Mouse (Mus musculus) embryonic fibroblast, embryonic 13.5 days (primary cell): ENCODE results near the gene Dvl3.

Experiments
- CTCF ChIP-seq: IDR thresholded peaks from 2 replicates; pipeline ENCODE4 v1.5.1; 2011; ENCODE audit warnings: mild to moderate bottlenecking, control low read depth, low read length, moderate library complexity, borderline replicate concordance; ENCODE audit not compliant: insufficient read depth
- POLR2A ChIP-seq: IDR thresholded peaks from 2 replicates; pipeline ENCODE4 v1.6.1; 2011; ENCODE audit warnings: low read depth, mild to moderate bottlenecking, control low read depth, low read length, moderate library complexity

- TF ChIP-seq POLR2A = no peak
- no peak for TF ChIP-seq CTCF
Observed at GRCm38 (mm10) chr16:20493452-20493851, 23.3 kb upstream of the Dvl3 start.
